Mouse (Mus musculus) embryo, embryonic 10 days (tissue): Measurements from ENCODE around the gene Phactr1.

Experiments
- DNase-seq: peaks from one replicate; pipeline ENCODE4 v3.0.0-alpha.2; 2015; ENCODE audit warnings: low spot score

The Phactr1 gene

GRCm38 (mm10) chr13:43124683-43125074 lies 444.3 kb downstream of the Phactr1 start:
- DNase-seq, result peak; percentile 36

- no peak for DNase-seq
These were observed 449.7 kb downstream of the Phactr1 start for GRCm38 (mm10) chr13:43130161-43130560.

- no peak for DNase-seq
These were observed 451.3 kb downstream of the Phactr1 start for GRCm38 (mm10) chr13:43131741-43132191.

DNA sequence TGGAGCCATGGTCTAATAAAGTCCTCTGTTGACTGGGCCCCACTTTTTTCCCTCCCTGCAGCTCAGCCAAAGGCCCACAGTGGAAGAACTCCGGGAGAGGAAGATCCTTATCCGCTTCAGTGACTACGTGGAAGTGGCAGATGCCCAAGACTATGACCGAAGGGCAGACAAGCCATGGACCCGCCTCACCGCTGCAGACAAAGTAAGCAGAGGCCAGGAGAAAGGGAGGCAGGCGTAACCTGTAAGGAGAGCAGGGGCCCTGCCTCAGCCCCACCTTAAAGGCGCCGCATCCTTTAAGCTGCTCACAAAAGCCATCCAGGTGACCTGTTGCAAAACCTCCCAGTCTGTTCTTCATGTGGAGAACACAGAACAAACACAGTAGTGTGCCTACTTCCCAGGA lies 452.4 kb downstream of the Phactr1 start:
- DNase-seq, result no peak

- no peak for DNase-seq
These were observed 453.0 kb downstream of the Phactr1 start for GRCm38 (mm10) chr13:43133400-43133799.

GRCm38 (mm10) chr13:43134468-43134867 lies 454.0 kb downstream of the Phactr1 start:
- no peak for DNase-seq

GRCm38 (mm10) chr13:43144720-43145418 lies 464.4 kb downstream of the Phactr1 start:
- DNase-seq, result no peak

- peak; percentile 34 for DNase-seq
These were observed 466.3 kb downstream of the Phactr1 start for GRCm38 (mm10) chr13:43146515-43147258.

DNA sequence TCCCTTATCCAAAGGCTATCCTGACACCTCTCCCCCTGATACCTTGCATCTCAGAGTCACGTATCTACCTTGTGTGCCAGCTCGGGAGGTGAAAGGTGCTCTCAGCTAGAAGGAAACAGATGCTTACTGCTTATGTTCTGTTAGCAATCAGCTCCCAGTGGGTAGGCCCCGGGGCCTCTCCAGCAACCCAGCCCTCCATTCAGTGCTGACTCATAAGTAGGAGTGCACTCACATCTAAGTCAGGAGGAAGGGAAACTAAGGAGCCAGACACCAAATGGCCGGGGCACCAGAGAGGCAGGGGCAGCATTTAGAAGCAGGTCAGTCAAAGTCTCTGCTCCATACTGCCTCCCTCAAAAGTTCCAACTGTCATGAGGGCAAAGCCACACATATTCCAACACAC lies 468.3 kb downstream of the Phactr1 start:
- DNase-seq, result no peak

GRCm38 (mm10) chr13:43149661-43150060 lies 469.2 kb downstream of the Phactr1 start:
- no peak for DNase-seq

GRCm38 (mm10) chr13:43152005-43152520 lies 471.6 kb downstream of the Phactr1 start:
- no peak for DNase-seq

DNA sequence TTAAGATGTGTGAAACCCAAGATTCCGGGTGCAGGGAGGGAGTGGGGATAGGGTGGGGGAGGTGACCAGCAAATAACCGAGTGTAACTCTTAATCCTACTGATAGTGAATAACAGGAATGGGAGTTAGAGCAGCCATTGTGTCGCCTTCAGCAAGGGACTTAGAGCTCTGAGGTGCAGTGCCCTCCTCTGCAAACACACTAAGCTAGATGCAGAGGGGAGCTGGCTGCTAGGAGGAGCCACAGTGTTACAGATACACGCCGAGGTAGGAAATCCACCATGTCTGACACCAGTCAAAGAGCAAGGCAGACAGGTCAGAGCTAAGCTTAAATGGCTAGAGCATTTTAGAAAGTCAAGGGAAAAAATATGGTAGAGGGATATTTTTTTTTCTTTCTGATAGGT lies 476.9 kb downstream of the Phactr1 start:
- DNase-seq, result no peak

- DNase-seq, result no peak
These were observed 477.9 kb downstream of the Phactr1 start for GRCm38 (mm10) chr13:43158281-43158680.

- DNase-seq, result peak; percentile 29
These were observed 479.0 kb downstream of the Phactr1 start for GRCm38 (mm10) chr13:43159429-43159828.

GRCm38 (mm10) chr13:43167721-43168120 lies 487.3 kb downstream of the Phactr1 start:
- DNase-seq, result no peak

DNA sequence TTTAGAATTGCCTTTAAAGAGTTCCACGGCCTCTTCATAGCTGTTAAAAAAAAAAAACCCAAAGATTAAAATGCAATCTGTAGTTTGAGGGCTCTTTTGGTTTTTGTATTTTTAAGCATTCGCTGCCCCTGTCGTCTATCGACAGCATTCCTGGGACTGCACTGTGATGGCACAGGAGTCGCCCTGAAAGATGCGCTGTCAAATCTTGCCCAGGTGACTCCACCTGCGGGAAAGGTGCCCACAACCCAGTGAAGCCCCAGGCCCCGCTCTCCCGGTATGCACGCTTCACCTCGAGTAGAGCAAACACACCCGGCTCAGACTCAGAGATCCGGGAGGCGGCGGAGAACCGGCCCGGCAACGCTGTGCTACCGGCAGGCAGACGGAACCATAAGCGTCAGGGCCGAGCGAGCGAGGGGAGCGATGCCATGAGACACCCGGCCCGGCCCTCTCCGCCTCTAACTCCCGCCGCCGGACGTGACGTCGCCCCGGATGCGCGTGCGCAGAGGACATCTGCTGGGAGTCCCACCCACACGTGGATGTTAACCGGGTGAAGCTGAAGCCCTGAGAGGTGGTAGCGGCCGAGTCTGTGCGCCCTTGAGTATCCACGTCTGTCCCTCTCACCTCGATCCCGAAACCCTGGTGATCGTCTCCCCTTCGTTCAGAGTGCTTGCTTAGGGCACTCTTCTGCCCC lies 490.7 kb downstream of the Phactr1 start, which contains the start of gene Tbc1d7:
TSS of gene Tbc1d7 (minus strand) at position 482 of the 691 bp plus-strand sequence.
- DNase-seq, result peak; percentile 99

GRCm38 (mm10) chr13:43172036-43172713 lies 491.8 kb downstream of the Phactr1 start:
- peak; percentile 65 for DNase-seq

- DNase-seq, result peak; percentile 86
These were observed 492.8 kb downstream of the Phactr1 start for GRCm38 (mm10) chr13:43173262-43173661.

DNA sequence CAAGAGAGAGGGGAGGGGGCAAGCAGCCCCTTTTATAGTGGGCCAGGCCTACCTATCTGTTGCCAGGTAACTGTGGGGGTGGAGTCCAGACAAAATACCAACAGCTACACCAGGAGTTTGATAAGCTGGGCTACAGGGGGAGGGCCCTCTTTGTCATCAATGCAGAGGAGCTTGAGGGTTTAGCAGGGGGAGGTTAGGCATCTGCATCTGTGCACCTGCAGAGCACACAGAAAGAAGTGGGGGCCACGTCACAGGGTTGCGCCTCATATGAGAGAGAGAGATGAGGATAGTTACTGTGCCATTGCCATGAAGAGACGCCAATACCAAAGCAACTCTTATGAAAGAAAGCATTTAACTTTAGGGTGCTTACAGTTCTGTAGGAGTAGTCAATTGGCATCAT lies 496.3 kb downstream of the Phactr1 start:
- DNase-seq, result no peak

DNA sequence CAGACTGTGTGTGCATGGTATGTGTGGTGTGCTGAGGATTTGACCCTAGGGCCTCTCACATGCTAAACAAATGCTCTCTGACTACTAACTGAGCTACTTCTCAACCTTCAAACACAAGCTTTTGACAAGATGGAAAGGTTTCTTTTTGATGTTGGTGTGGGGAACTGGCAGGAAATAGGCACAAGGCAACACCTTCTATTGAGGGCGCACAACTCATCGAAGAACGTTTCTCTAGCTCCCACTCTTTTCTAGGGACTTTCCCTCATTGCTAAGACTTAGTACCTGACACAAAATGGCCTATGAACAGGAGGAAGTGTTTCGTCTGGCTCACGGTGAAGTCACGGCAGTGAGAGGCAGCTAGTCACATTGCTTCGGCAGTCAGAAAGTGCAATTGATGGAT lies 496.9 kb downstream of the Phactr1 start:
- DNase-seq, result no peak

- no peak for DNase-seq
These were observed 500.7 kb downstream of the Phactr1 start for GRCm38 (mm10) chr13:43181104-43181503.
